Mouse (Mus musculus) intestine, embryonic 16.5 days (tissue): ENCODE data around the gene Mtfr1l. TPM values are rescaled to one million over a fixed set of nuclear protein-coding genes. Genes with fewer than 3 reads are reported as not detected.
A peak's percentile ranks its signal among the peaks of the same experiment; 100 is the strongest.
"Not testable (repeated sequence)": the region's sequence is repeated elsewhere in the genome, so short reads cannot be mapped to it uniquely, and the experiment has no call there.

Experiments used
- ATAC-seq: fragments of 200-750 bp; cut with Nextera tagmentation; 2 replicates; pipeline ENCODE4 v1.8.0; 2017; ENCODE audit warnings: moderate TSS enrichment, moderate library complexity
- H3K27ac ChIP-seq: fragments of 300-500 bp; sonication (generic); 2 replicates; pipeline ENCODE4 v1.5.1; 2014; ENCODE audit warnings: mild to moderate bottlenecking, low read length
- H3K27me3 ChIP-seq: fragments of 300-500 bp; sonication (generic); replicated peaks from 2 replicates; pipeline ENCODE4 v1.6.1; 2014; ENCODE audit warnings: low read length, control low read depth, mixed read lengths; ENCODE audit not compliant: control insufficient read depth, insufficient read depth
- H3K36me3 ChIP-seq: fragments of 300-500 bp; sonication (generic); 2 replicates; pipeline ENCODE4 v1.6.1; 2014; ENCODE audit warnings: low read length, control low read depth; ENCODE audit not compliant: control insufficient read depth, insufficient read depth
- H3K4me1 ChIP-seq: fragments of 300-500 bp; sonication (generic); 2 replicates; pipeline ENCODE4 v1.6.1; 2014; ENCODE audit warnings: low read length, control low read depth, mixed read lengths; ENCODE audit not compliant: control insufficient read depth, insufficient read depth
- H3K4me2 ChIP-seq: fragments of 300-500 bp; sonication (generic); 2 replicates; pipeline ENCODE4 v1.6.1; 2014; ENCODE audit warnings: low read depth, low read length, control low read depth
- H3K4me3 ChIP-seq: fragments of 300-500 bp; sonication (generic); 2 replicates; pipeline ENCODE4 v1.5.1; 2014; ENCODE audit warnings: mild to moderate bottlenecking, low read length
- H3K9ac ChIP-seq: fragments of 300-500 bp; sonication (generic); 2 replicates; pipeline ENCODE4 v1.6.1; 2014; ENCODE audit warnings: low read depth, low read length
- H3K9me3 ChIP-seq: fragments of 300-500 bp; sonication (generic); 2 replicates; pipeline ENCODE4 v1.6.1; 2016; ENCODE audit warnings: low read length, control low read depth; ENCODE audit not compliant: control insufficient read depth
- WGBS: fragments of 180-500 bp; shearing (Covaris S2); extraction: QIAGEN DNeasy Blood & Tissue Kit; methylation state at CpG from one replicate; pipeline ENCODE4 v1.1.7; 2014; 5-methylcytosine and 5-hydroxymethylcytosine counted together
- polyA plus RNA-seq: library from polyadenylated mRNA; unstranded; fragments of >200 nt; fragmentation: Nextera tagmentation; extraction: Ambion mirVana; gene quantifications from 2 replicates; pipeline ENCODE4 v1.2.1, GENCODE M21; 2015

Mtfr1l gene
- polyA plus RNA-seq, 1 experiment from 2014 or later: 97.1 TPM

GRCm38 (mm10) chr4:134498983-134499382 lies 36.2 kb downstream of the Mtfr1l start:
- WGBS: 86% methylated on average over 6 of the region's 6 CpGs

GRCm38 (mm10) chr4:134497986-134498731 lies 37.0 kb downstream of the Mtfr1l start:
- Histone ChIP-seq H3K27me3 (no peaks in the 10 kb centered on the region), H3K4me3 (peak overlapping the region; percentile 56), H3K4me2 (peak overlapping the region; percentile 88; the same call in 1 of the 2 replicates), H3K9ac (0 out of 2 replicates have a peak overlapping the region, but pooled peaks have one; percentile 69), H3K36me3 (no peaks in the 10 kb centered on the region), H3K9me3 (no peaks in the 10 kb centered on the region), H3K27ac (peak overlapping the region; percentile 9; the same call in 1 of the 2 replicates), H3K4me1 (peaks cover 25% of the 10 kb centered on the region)
- WGBS: 67% methylated on average over 12 of the region's 12 CpGs
- no peak for ATAC-seq

More at GRCm38 (mm10) chr4:134498983-134499382, 36.2 kb downstream of the Mtfr1l start:
- not testable (repeated sequence) for H3K27ac ChIP-seq, H3K4me3 ChIP-seq, ATAC-seq, H3K27me3 ChIP-seq, H3K9me3 ChIP-seq, H3K4me2 ChIP-seq, H3K9ac ChIP-seq, H3K36me3 ChIP-seq
- H3K4me1 ChIP-seq: peaks cover 23% of the 10 kb centered on the region

GRCm38 (mm10) chr4:134497223-134497622 lies 38.0 kb downstream of the Mtfr1l start:
- H3K4me3 ChIP-seq: peak overlapping the region; percentile 56
- H3K9me3 ChIP-seq: no peaks in the 10 kb centered on the region
- WGBS: 16% methylated on average over 6 of the region's 6 CpGs
- H3K36me3 ChIP-seq: no peaks in the 10 kb centered on the region
- peak overlapping the region; percentile 69 for H3K9ac ChIP-seq
- ATAC-seq: peak; percentile 34
- H3K27ac ChIP-seq: peak overlapping the region; percentile 83
- peak overlapping the region; percentile 88 for H3K4me2 ChIP-seq
- no peaks in the 10 kb centered on the region for H3K27me3 ChIP-seq
- peaks cover 25% of the 10 kb centered on the region for H3K4me1 ChIP-seq

GRCm38 (mm10) chr4:134496595-134497210 lies 38.5 kb downstream of the Mtfr1l start, which contains the start of gene Paqr7:
Gene Paqr7 (plus strand): TSS chr4:134496697.
- ATAC-seq: peak; percentile 71
- Histone ChIP-seq H3K4me2 (peak within 1 kb of the TSS; percentile 88), H3K36me3 (no peaks in the 10 kb centered on the region), H3K9ac (peak within 1 kb of the TSS; percentile 69), H3K27me3 (no peaks in the 10 kb centered on the region), H3K27ac (peak within 1 kb of the TSS; percentile 83), H3K9me3 (no peaks in the 10 kb centered on the region), H3K4me3 (peak within 1 kb of the TSS; percentile 56), H3K4me1 (peaks cover 30% of the 10 kb centered on the region)
- 4% methylated on average over 35 of the region's 35 CpGs for WGBS

- no peak overlapping the region for H3K9ac ChIP-seq
- peaks cover 32% of the 10 kb centered on the region for H3K4me1 ChIP-seq
- no peak overlapping the region for H3K4me3 ChIP-seq
- no peaks in the 10 kb centered on the region for H3K36me3 ChIP-seq
- no peaks in the 10 kb centered on the region for H3K27me3 ChIP-seq
- H3K4me2 ChIP-seq: no peak overlapping the region
- no peak for ATAC-seq
- 69% methylated on average over 5 of the region's 5 CpGs for WGBS
- no peaks in the 10 kb centered on the region for H3K9me3 ChIP-seq
- H3K27ac ChIP-seq: peak overlapping the region; percentile 85
These were observed 39.7 kb downstream of the Mtfr1l start for GRCm38 (mm10) chr4:134495546-134495923.

- H3K4me2 ChIP-seq: no peak overlapping the region
- H3K4me1 ChIP-seq: peaks cover 32% of the 10 kb centered on the region
- WGBS: 53% methylated on average over 16 of the region's 16 CpGs
- no peaks in the 10 kb centered on the region for H3K9me3 ChIP-seq
- peak overlapping the region; percentile 85 for H3K27ac ChIP-seq
- H3K9ac ChIP-seq: no peak overlapping the region
- no peaks in the 10 kb centered on the region for H3K36me3 ChIP-seq
- no peak overlapping the region for H3K4me3 ChIP-seq
- ATAC-seq: peak; percentile 56
- no peaks in the 10 kb centered on the region for H3K27me3 ChIP-seq
These were observed 40.2 kb downstream of the Mtfr1l start for GRCm38 (mm10) chr4:134494780-134495545.

- WGBS: 91% methylated on average over 6 of the region's 6 CpGs
- H3K27ac ChIP-seq: not testable (repeated sequence)
These were observed 41.0 kb downstream of the Mtfr1l start for GRCm38 (mm10) chr4:134494161-134494560.

GRCm38 (mm10) chr4:134491716-134492115 lies 43.5 kb downstream of the Mtfr1l start:
- peak; percentile 17; the same call in 1 of the 2 replicates for ATAC-seq
- Histone ChIP-seq H3K4me2 (no peak overlapping the region), H3K36me3 (no peaks in the 10 kb centered on the region), H3K27ac (no peak overlapping the region; the same call in 1 of the 2 replicates), H3K4me1 (peaks cover 28% of the 10 kb centered on the region), H3K27me3 (no peaks in the 10 kb centered on the region), H3K4me3 (no peak overlapping the region), H3K9me3 (no peaks in the 10 kb centered on the region), H3K9ac (no peak overlapping the region)
- 55% methylated on average over 6 of the region's 6 CpGs for WGBS

More at GRCm38 (mm10) chr4:134494161-134494560, 41.0 kb downstream of the Mtfr1l start:
- not testable (repeated sequence) for H3K4me3 ChIP-seq, H3K4me2 ChIP-seq, H3K9ac ChIP-seq, ATAC-seq, H3K27me3 ChIP-seq, H3K9me3 ChIP-seq, H3K36me3 ChIP-seq
- peaks cover 34% of the 10 kb centered on the region for H3K4me1 ChIP-seq
